Mouse (Mus musculus) forebrain, embryonic 13.5 days (tissue): ENCODE results near the gene Elovl7. TPM values are rescaled to one million over a fixed set of nuclear protein-coding genes. Genes with fewer than 3 reads are reported as not detected.

Experiments
- ATAC-seq: fragments of 200-750 bp; cut with Nextera tagmentation; 2 replicates; pipeline ENCODE4 v1.8.0; 2017
- H3K27ac ChIP-seq: fragments of 300-500 bp; sonication (generic); 2 replicates; pipeline ENCODE4 v1.5.1; 2015; ENCODE audit warnings: inconsistent platforms, mild to moderate bottlenecking, moderate library complexity
- H3K27me3 ChIP-seq: fragments of 300-500 bp; sonication (generic); 2 replicates; pipeline ENCODE4 v1.6.1; 2015; ENCODE audit warnings: mild to moderate bottlenecking, inconsistent platforms
- H3K36me3 ChIP-seq: fragments of 300-500 bp; sonication (generic); 2 replicates; pipeline ENCODE4 v1.6.1; 2015; ENCODE audit warnings: mild to moderate bottlenecking, inconsistent platforms; ENCODE audit not compliant: poor library complexity, severe bottlenecking
- H3K4me1 ChIP-seq: fragments of 300-500 bp; sonication (generic); 2 replicates; pipeline ENCODE4 v1.6.1; 2015; ENCODE audit warnings: inconsistent platforms
- H3K4me2 ChIP-seq: fragments of 300-500 bp; sonication (generic); 2 replicates; pipeline ENCODE4 v1.6.1; 2015; ENCODE audit warnings: inconsistent platforms, mild to moderate bottlenecking, moderate library complexity
- H3K4me3 ChIP-seq: fragments of 300-500 bp; sonication (generic); 2 replicates; pipeline ENCODE4 v1.5.1; 2015; ENCODE audit warnings: mild to moderate bottlenecking, inconsistent platforms
- H3K9ac ChIP-seq: fragments of 300-500 bp; sonication (generic); 2 replicates; pipeline ENCODE4 v1.6.1; 2015; ENCODE audit warnings: mild to moderate bottlenecking, inconsistent platforms
- H3K9me3 ChIP-seq: fragments of 300-500 bp; sonication (generic); replicated peaks from 2 replicates; pipeline ENCODE4 v1.6.1; 2016; ENCODE audit warnings: inconsistent platforms
- WGBS: fragments of 180-500 bp; shearing (Covaris S2); methylation state at CpG from one replicate; pipeline ENCODE4 v1.1.7; 2015; 5-methylcytosine and 5-hydroxymethylcytosine counted together
- polyA plus RNA-seq: library from polyadenylated mRNA; unstranded; fragments of >200 nt; fragmentation: Nextera tagmentation; extraction: Ambion mirVana; gene quantifications from 2 replicates; pipeline ENCODE4 v1.2.1, GENCODE M21; 2015

Gene Elovl7
- polyA plus RNA-seq, 1 experiment from 2014 or later: 1.3 TPM

- no peaks in the 10 kb centered on the region for H3K9me3 ChIP-seq
- H3K4me3 ChIP-seq: no peak overlapping the region
- H3K36me3 ChIP-seq: no peaks in the 10 kb centered on the region
- peaks cover 7% of the 10 kb centered on the region for H3K27me3 ChIP-seq
- H3K4me1 ChIP-seq: no peaks in the 10 kb centered on the region
- no peak overlapping the region for H3K9ac ChIP-seq
- no peak overlapping the region for H3K4me2 ChIP-seq
- ATAC-seq: no peak
- H3K27ac ChIP-seq: no peak overlapping the region
- 75% methylated on average over 5 of the region's 5 CpGs for WGBS
These were observed 6.1 kb upstream of the Elovl7 start for GRCm38 (mm10) chr13:108208090-108208489.

- Histone ChIP-seq H3K9me3 (no peaks in the 10 kb centered on the region), H3K9ac (no peak overlapping the region), H3K4me1 (peaks cover 12% of the 10 kb centered on the region; the same call in 1 of the 2 replicates), H3K4me2 (no peak overlapping the region), H3K27ac (no peak overlapping the region), H3K27me3 (peaks cover 28% of the 10 kb centered on the region), H3K4me3 (no peak overlapping the region), H3K36me3 (no peaks in the 10 kb centered on the region)
- ATAC-seq: no peak
- 92% methylated on average over 8 of the region's 8 CpGs for WGBS
These were observed 3.2 kb upstream of the Elovl7 start for GRCm38 (mm10) chr13:108210960-108211359.

GRCm38 (mm10) chr13:108212397-108213018 lies 1.7 kb upstream of the Elovl7 start:
- no peak overlapping the region for H3K4me2 ChIP-seq
- no peaks in the 10 kb centered on the region for H3K36me3 ChIP-seq
- peaks cover 34% of the 10 kb centered on the region for H3K27me3 ChIP-seq
- H3K27ac ChIP-seq: no peak overlapping the region
- 52% methylated on average over 5 of the region's 5 CpGs for WGBS
- H3K9ac ChIP-seq: no peak overlapping the region
- H3K4me3 ChIP-seq: no peak overlapping the region
- ATAC-seq: no peak
- peaks cover 12% of the 10 kb centered on the region; the same call in 1 of the 2 replicates for H3K4me1 ChIP-seq
- H3K9me3 ChIP-seq: no peaks in the 10 kb centered on the region

GRCm38 (mm10) chr13:108214485-108215107 lies 392 bp downstream of the Elovl7 start:
- Histone ChIP-seq H3K9me3 (no peaks in the 10 kb centered on the region), H3K4me2 (peak overlapping the region; percentile 100), H3K36me3 (no peaks in the 10 kb centered on the region), H3K4me3 (peak overlapping the region; percentile 74), H3K4me1 (peaks cover 12% of the 10 kb centered on the region; the same call in 1 of the 2 replicates), H3K27ac (no peak overlapping the region), H3K9ac (peak overlapping the region; percentile 73), H3K27me3 (peaks cover 34% of the 10 kb centered on the region)
- peak; percentile 50 for ATAC-seq
- 0% methylated on average over 27 of the region's 50 CpGs for WGBS

GRCm38 (mm10) chr13:108215231-108215780 lies 1.1 kb downstream of the Elovl7 start:
- 4% methylated on average over 12 of the region's 12 CpGs for WGBS
- H3K27me3 ChIP-seq: peaks cover 34% of the 10 kb centered on the region
- no peaks in the 10 kb centered on the region for H3K9me3 ChIP-seq

GRCm38 (mm10) chr13:108219773-108220172 lies 5.6 kb downstream of the Elovl7 start:
- no peak for ATAC-seq
- no peaks in the 10 kb centered on the region for H3K9me3 ChIP-seq
- H3K36me3 ChIP-seq: no peaks in the 10 kb centered on the region
- H3K9ac ChIP-seq: no peak overlapping the region
- H3K27ac ChIP-seq: no peak overlapping the region
- H3K4me2 ChIP-seq: no peak overlapping the region
- H3K4me3 ChIP-seq: no peak overlapping the region
- H3K4me1 ChIP-seq: peaks cover 8% of the 10 kb centered on the region; the same call in 1 of the 2 replicates
- 59% methylated on average over 7 of the region's 7 CpGs for WGBS
- H3K27me3 ChIP-seq: peaks cover 19% of the 10 kb centered on the region

More at GRCm38 (mm10) chr13:108215231-108215780, 1.1 kb downstream of the Elovl7 start:
- Histone ChIP-seq H3K4me1 (peaks cover 12% of the 10 kb centered on the region; the same call in 1 of the 2 replicates), H3K4me2 (peak overlapping the region; percentile 100), H3K27ac (no peak overlapping the region), H3K9ac (peak overlapping the region; percentile 73; the same call in 1 of the 2 replicates), H3K36me3 (no peaks in the 10 kb centered on the region), H3K4me3 (peak overlapping the region; percentile 74)
- ATAC-seq: no peak

- ATAC-seq: no peak
- Histone ChIP-seq H3K4me3 (no peak overlapping the region), H3K9me3 (no peaks in the 10 kb centered on the region), H3K36me3 (no peaks in the 10 kb centered on the region), H3K27me3 (no peaks in the 10 kb centered on the region), H3K4me1 (no peaks in the 10 kb centered on the region), H3K9ac (no peak overlapping the region), H3K27ac (no peak overlapping the region), H3K4me2 (no peak overlapping the region)
- 79% methylated on average over 3 of the region's 3 CpGs for WGBS
These were observed 15.0 kb downstream of the Elovl7 start for GRCm38 (mm10) chr13:108229191-108229590.

- H3K27me3 ChIP-seq: no peaks in the 10 kb centered on the region
- no peaks in the 10 kb centered on the region for H3K4me1 ChIP-seq
- H3K36me3 ChIP-seq: no peaks in the 10 kb centered on the region
- 63% methylated on average over 6 of the region's 6 CpGs for WGBS
- no peak overlapping the region for H3K27ac ChIP-seq
- no peak overlapping the region for H3K4me3 ChIP-seq
- H3K9ac ChIP-seq: no peak overlapping the region
- ATAC-seq: no peak
- no peak overlapping the region for H3K4me2 ChIP-seq
- H3K9me3 ChIP-seq: no peaks in the 10 kb centered on the region
These were observed 15.6 kb downstream of the Elovl7 start for GRCm38 (mm10) chr13:108229634-108230330.

- WGBS: 90% methylated on average over 4 of the region's 4 CpGs
- Histone ChIP-seq H3K36me3 (no peaks in the 10 kb centered on the region), H3K4me1 (no peaks in the 10 kb centered on the region), H3K4me2 (no peak overlapping the region), H3K9me3 (no peaks in the 10 kb centered on the region), H3K27me3 (no peaks in the 10 kb centered on the region), H3K4me3 (no peak overlapping the region), H3K9ac (no peak overlapping the region), H3K27ac (no peak overlapping the region)
- ATAC-seq: no peak
These were observed 25.8 kb downstream of the Elovl7 start for GRCm38 (mm10) chr13:108240012-108240411.

GRCm38 (mm10) chr13:108241715-108242114 lies 27.5 kb downstream of the Elovl7 start:
- Histone ChIP-seq H3K36me3 (no peaks in the 10 kb centered on the region), H3K4me1 (no peaks in the 10 kb centered on the region), H3K9me3 (no peaks in the 10 kb centered on the region), H3K27ac (no peak overlapping the region), H3K4me2 (no peak overlapping the region), H3K9ac (no peak overlapping the region), H3K4me3 (no peak overlapping the region), H3K27me3 (no peaks in the 10 kb centered on the region)
- WGBS: 87% methylated on average over 5 of the region's 5 CpGs
- no peak for ATAC-seq

- H3K36me3 ChIP-seq: no peaks in the 10 kb centered on the region
- H3K9ac ChIP-seq: no peak overlapping the region
- H3K4me1 ChIP-seq: no peaks in the 10 kb centered on the region
- WGBS: 88% methylated on average over 11 of the region's 11 CpGs
- H3K27ac ChIP-seq: no peak overlapping the region
- no peak overlapping the region for H3K4me2 ChIP-seq
- no peaks in the 10 kb centered on the region for H3K27me3 ChIP-seq
- no peaks in the 10 kb centered on the region for H3K9me3 ChIP-seq
- no peak for ATAC-seq
- H3K4me3 ChIP-seq: no peak overlapping the region
These were observed 31.0 kb downstream of the Elovl7 start for GRCm38 (mm10) chr13:108245086-108245697.

- Histone ChIP-seq H3K4me1 (no peaks in the 10 kb centered on the region), H3K36me3 (no peaks in the 10 kb centered on the region), H3K4me3 (no peak overlapping the region), H3K4me2 (no peak overlapping the region), H3K27me3 (no peaks in the 10 kb centered on the region), H3K9ac (no peak overlapping the region), H3K9me3 (no peaks in the 10 kb centered on the region), H3K27ac (no peak overlapping the region)
- WGBS: 88% methylated on average over 5 of the region's 5 CpGs
- no peak for ATAC-seq
These were observed 36.9 kb downstream of the Elovl7 start for GRCm38 (mm10) chr13:108251106-108251505.
